Mouse (Mus musculus) MEL (cell line): ENCODE data around the gene 4922502D21Rik. TPM values are rescaled to one million over a fixed set of nuclear protein-coding genes. Genes with fewer than 3 reads are reported as not detected.

Experiments used
- DNase-seq: peaks from one replicate; pipeline ENCODE4 v3.0.0; 2011; ENCODE audit warnings: low read depth, low spot score
- H3K27ac ChIP-seq: 2 replicates; pipeline ENCODE4 v1.5.1; 2012; ENCODE audit warnings: low read depth, mild to moderate bottlenecking, control low read depth, low read length, moderate library complexity; ENCODE audit not compliant: control insufficient read depth
- H3K27me3 ChIP-seq, 2 experiments: fragments of 150-350 bp in 1 of 2; sonication (generic) in 1 of 2; 2 replicates each; pipeline ENCODE4 v1.6.1; 2012; ENCODE audit warnings: low read length in 2 of 2, mild to moderate bottlenecking in 2 of 2, improper control_type of control experiment in 1 of 2, moderate library complexity in 1 of 2; ENCODE audit not compliant: insufficient read depth in 2 of 2, control insufficient read depth in 1 of 2
- H3K36me3 ChIP-seq, 2 experiments: 2 replicates each; pipeline ENCODE4 v1.6.1; 2012 to 2014; ENCODE audit warnings: low read length in 2 of 2, improper control_type of control experiment in 1 of 2, inconsistent platforms in 1 of 2, mild to moderate bottlenecking in 1 of 2; ENCODE audit not compliant: insufficient read depth in 2 of 2, control insufficient read depth in 1 of 2
- H3K4me1 ChIP-seq, 2 experiments: fragments of 150-350 bp in 1 of 2; sonication (generic) in 1 of 2; 2 replicates each; pipeline ENCODE4 v1.6.1; 2012; ENCODE audit warnings: low read length in 2 of 2, improper control_type of control experiment in 1 of 2, mild to moderate bottlenecking in 1 of 2; ENCODE audit not compliant: insufficient read depth in 2 of 2, control insufficient read depth in 1 of 2
- H3K4me3 ChIP-seq, 2 experiments: fragments of 150-350 bp in 1 of 2; sonication (generic) in 1 of 2; 2 replicates each; pipeline ENCODE4 v1.5.1; 2012; ENCODE audit warnings: low read depth in 2 of 2, low read length in 2 of 2, mild to moderate bottlenecking in 2 of 2, moderate library complexity in 2 of 2, control low read depth in 1 of 2, improper control_type of control experiment in 1 of 2; ENCODE audit not compliant: control insufficient read depth in 1 of 2, insufficient read depth in 1 of 2
- H3K79me2 ChIP-seq: 2 replicates; pipeline ENCODE4 v1.6.1; 2012; ENCODE audit warnings: mild to moderate bottlenecking, low read length, moderate library complexity; ENCODE audit not compliant: control insufficient read depth, poor library complexity, insufficient read depth
- H3K9ac ChIP-seq: 2 replicates; pipeline ENCODE4 v1.6.1; 2012; ENCODE audit warnings: low read depth, mild to moderate bottlenecking, control low read depth, low read length, moderate library complexity; ENCODE audit not compliant: control insufficient read depth, poor library complexity, severe bottlenecking
- H3K9me3 ChIP-seq: fragments of 150-350 bp; sonication (generic); replicated peaks from 2 replicates; pipeline ENCODE4 v1.6.1; 2012; ENCODE audit warnings: mild to moderate bottlenecking, low read length, improper control_type of control experiment, moderate library complexity; ENCODE audit not compliant: insufficient read depth
- CHD1 ChIP-seq: IDR thresholded peaks from 2 replicates; pipeline ENCODE4 v1.6.1; 2012; ENCODE audit warnings: low read depth, mild to moderate bottlenecking, inconsistent platforms, low read length, improper control_type of control experiment
- CHD2 ChIP-seq: IDR thresholded peaks from 2 replicates; pipeline ENCODE4 v1.6.1; 2011; ENCODE audit warnings: low read length, improper control_type of control experiment
- CTCF ChIP-seq, 3 experiments: IDR thresholded peaks in 2 of 3; conservative IDR thresholded peaks in 1 of 3; 2 replicates each; pipeline ENCODE4 v1.5.1; 2011 to 2012; ENCODE audit warnings: low read length in 3 of 3, low read depth in 2 of 3, mild to moderate bottlenecking in 2 of 3, improper control_type of control experiment in 1 of 3, inconsistent platforms in 1 of 3, mixed read lengths in 1 of 3, moderate library complexity in 1 of 3; ENCODE audit not compliant: control insufficient read depth in 1 of 3, insufficient read depth in 1 of 3, poor library complexity in 1 of 3, severe bottlenecking in 1 of 3
- ELF1 ChIP-seq: IDR thresholded peaks from 2 replicates; pipeline ENCODE4 v1.6.1; 2014; ENCODE audit warnings: low read depth, mild to moderate bottlenecking, inconsistent platforms, low read length, improper control_type of control experiment, moderate library complexity
- GABPA ChIP-seq: IDR thresholded peaks from 2 replicates; pipeline ENCODE4 v1.6.1; 2012; ENCODE audit warnings: low read depth, mild to moderate bottlenecking, inconsistent platforms, low read length, improper control_type of control experiment, moderate library complexity
- JUND ChIP-seq: IDR thresholded peaks from 2 replicates; pipeline ENCODE4 v1.6.1; 2011; ENCODE audit warnings: low read depth, mild to moderate bottlenecking, improper control_type of control experiment, low read length
- KAT2A ChIP-seq: conservative IDR thresholded peaks from 2 replicates; pipeline ENCODE4 v1.6.1; 2012; ENCODE audit warnings: low read depth, low read length, improper control_type of control experiment, inconsistent platforms
- MAFK ChIP-seq: IDR thresholded peaks from 2 replicates; pipeline ENCODE4 v1.6.1; 2011; ENCODE audit warnings: low read depth, mild to moderate bottlenecking, low read length, improper control_type of control experiment, borderline replicate concordance
- MAX ChIP-seq: IDR thresholded peaks from 2 replicates; pipeline ENCODE4 v1.6.1; 2011; ENCODE audit warnings: low read length, improper control_type of control experiment
- MAZ ChIP-seq: IDR thresholded peaks from 2 replicates; pipeline ENCODE4 v1.6.1; 2012; ENCODE audit warnings: low read depth, mild to moderate bottlenecking, inconsistent platforms, low read length, improper control_type of control experiment
- MEF2A ChIP-seq: IDR thresholded peaks from 2 replicates; pipeline ENCODE4 v1.6.1; 2014; ENCODE audit warnings: low read depth, mild to moderate bottlenecking, inconsistent platforms, low read length, improper control_type of control experiment; ENCODE audit not compliant: poor library complexity, insufficient replicate concordance, severe bottlenecking; ENCODE audit errors: extremely low read depth
- MXI1 ChIP-seq: IDR thresholded peaks from 2 replicates; pipeline ENCODE4 v1.6.1; 2011; ENCODE audit warnings: mild to moderate bottlenecking, low read depth, low read length, improper control_type of control experiment
- NELFE ChIP-seq: IDR thresholded peaks from 2 replicates; pipeline ENCODE4 v1.6.1; 2011; ENCODE audit warnings: low read depth, low read length, improper control_type of control experiment
- NRF1 ChIP-seq: IDR thresholded peaks from 2 replicates; pipeline ENCODE4 v1.6.1; 2014; ENCODE audit warnings: low read depth, mild to moderate bottlenecking, inconsistent platforms, low read length, improper control_type of control experiment, moderate library complexity; ENCODE audit not compliant: poor library complexity, insufficient read depth, severe bottlenecking
- POLR2A ChIP-seq, 2 experiments: IDR thresholded peaks; 2 replicates each; pipeline ENCODE4 v1.6.1; 2011 to 2012; ENCODE audit warnings: low read length in 2 of 2, mild to moderate bottlenecking in 2 of 2, control low read depth in 1 of 2, improper control_type of control experiment in 1 of 2, low read depth in 1 of 2, moderate library complexity in 1 of 2; ENCODE audit not compliant: control insufficient read depth in 1 of 2, insufficient read depth in 1 of 2, poor library complexity in 1 of 2
- POLR2AphosphoS2 ChIP-seq: IDR thresholded peaks from 2 replicates; pipeline ENCODE4 v1.6.1; 2011; ENCODE audit warnings: low read length, improper control_type of control experiment
- POLR2AphosphoS5 ChIP-seq: IDR thresholded peaks from 2 replicates; pipeline ENCODE4 v1.6.1; 2012; ENCODE audit warnings: low read depth, borderline replicate concordance, mild to moderate bottlenecking, inconsistent platforms, low read length, moderate library complexity, mixed read lengths
- RCOR1 ChIP-seq: IDR thresholded peaks from 2 replicates; pipeline ENCODE4 v1.6.1; 2012; ENCODE audit warnings: low read depth, mild to moderate bottlenecking, inconsistent platforms, low read length, improper control_type of control experiment
- SIN3A ChIP-seq: IDR thresholded peaks from 2 replicates; pipeline ENCODE4 v1.6.1; 2012; ENCODE audit warnings: low read length, improper control_type of control experiment, inconsistent platforms
- SMC3 ChIP-seq: IDR thresholded peaks from 2 replicates; pipeline ENCODE4 v1.6.1; 2011; ENCODE audit warnings: low read depth, low read length, improper control_type of control experiment
- TBP ChIP-seq: IDR thresholded peaks from 2 replicates; pipeline ENCODE4 v1.8.0; 2011; ENCODE audit warnings: low read depth, low read length, improper control_type of control experiment
- UBTF ChIP-seq: IDR thresholded peaks from 2 replicates; pipeline ENCODE4 v1.6.1; 2012; ENCODE audit warnings: low read depth, mild to moderate bottlenecking, inconsistent platforms, low read length, improper control_type of control experiment, moderate library complexity, borderline replicate concordance; ENCODE audit not compliant: insufficient read depth
- USF1 ChIP-seq: IDR thresholded peaks from 2 replicates; pipeline ENCODE4 v1.6.1; 2014; ENCODE audit warnings: low read depth, mild to moderate bottlenecking, inconsistent platforms, low read length, improper control_type of control experiment, moderate library complexity
- USF2 ChIP-seq, 2 experiments: IDR thresholded peaks; 2 replicates each; pipeline ENCODE4 v1.6.1; 2011 to 2012; ENCODE audit warnings: improper control_type of control experiment in 2 of 2, low read length in 2 of 2, borderline replicate concordance in 1 of 2, inconsistent platforms in 1 of 2, low read depth in 1 of 2, mild to moderate bottlenecking in 1 of 2; ENCODE audit not compliant: insufficient read depth in 1 of 2
- ZC3H11A ChIP-seq: IDR thresholded peaks from 2 replicates; pipeline ENCODE4 v1.6.1; 2012; ENCODE audit warnings: low read depth, mild to moderate bottlenecking, inconsistent platforms, low read length, improper control_type of control experiment
- ZKSCAN1 ChIP-seq: IDR thresholded peaks from 2 replicates; pipeline ENCODE4 v1.6.1; 2012; ENCODE audit warnings: low read depth, mild to moderate bottlenecking, inconsistent platforms, low read length, improper control_type of control experiment, moderate library complexity
- polyA plus RNA-seq, 2 experiments: library from polyadenylated mRNA; stranded (reverse) in 1 of 2; unstranded in 1 of 2; fragments of >175 nt in 1 of 2; fragments of >200 nt in 1 of 2; gene quantifications; 2 replicates each; pipeline versions ENCODE4 v1.2.1 to v1.2.4; 2012; ENCODE audit warnings: low replicate concordance in 2 of 2, low read depth in 1 of 2; ENCODE audit not compliant: insufficient read length in 2 of 2, insufficient read depth in 1 of 2, missing spikeins in 1 of 2
- total RNA-seq: library from RNA; depleted of rRNA; stranded (reverse); fragments of 300-350 nt; gene quantifications from 2 replicates; pipeline ENCODE4 v1.2.3, GENCODE M21; 2012

4922502D21Rik gene
- total and polyA plus RNA-seq, 3 experiments = not detected

DNA sequence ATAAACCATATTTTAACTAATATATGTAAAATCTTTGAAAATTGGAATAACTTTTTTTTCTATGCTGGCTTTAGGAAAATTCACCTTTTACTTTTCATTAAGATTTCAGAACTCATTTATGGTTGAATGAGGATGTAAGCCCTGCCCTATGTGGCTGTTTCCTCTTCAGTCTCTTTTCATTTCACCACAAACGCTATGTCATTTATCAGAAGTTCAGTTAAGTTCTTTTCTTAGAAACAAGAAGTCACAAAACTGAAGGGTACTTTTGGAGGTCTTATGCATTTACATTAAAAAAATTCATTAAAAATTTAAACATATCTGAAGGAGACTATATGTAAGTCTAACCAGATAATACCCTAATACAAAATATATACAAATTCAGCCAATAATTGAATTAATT is 15.9 kb downstream of the 4922502D21Rik start (continued):
- TF ChIP-seq NELFE = no peak

DNA sequence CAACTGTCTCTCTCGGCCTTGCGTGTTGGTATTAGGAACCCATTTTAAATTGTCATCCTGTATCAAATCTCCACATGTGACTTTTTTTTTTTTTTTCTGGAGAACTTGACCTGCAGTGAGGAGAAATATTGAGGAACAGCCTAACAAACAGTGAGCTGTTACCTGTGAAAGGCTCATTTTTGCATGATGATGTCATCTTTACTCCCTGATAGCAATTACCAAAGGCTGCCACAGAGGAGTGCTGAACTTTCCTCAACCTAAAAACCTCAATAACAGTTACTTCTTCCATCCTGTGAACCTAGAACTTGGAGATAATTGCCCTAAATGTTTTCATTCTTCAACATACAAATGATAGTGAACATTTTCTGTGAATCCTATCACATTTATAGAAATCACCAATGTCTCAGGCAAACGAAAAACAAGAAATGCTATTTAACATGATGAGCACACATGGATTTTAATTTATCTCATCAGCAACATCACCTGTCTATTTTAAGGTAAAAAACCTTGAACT is 16.9 kb downstream of the 4922502D21Rik start:
- Histone ChIP-seq H3K9ac (no peak overlapping the region), H3K9me3 (no peaks in the 10 kb centered on the region), H3K4me3 (no peak overlapping the region), H3K4me1 (peaks cover 5 to 10% of the 10 kb centered on the region in 2 experiments), H3K27ac (no peak overlapping the region), H3K27me3 (no peaks in the 10 kb centered on the region), H3K36me3 (peaks cover 0 to 14% of the 10 kb centered on the region in 2 experiments; a peak in 2 of 4 replicates), H3K79me2 (no peaks in the 10 kb centered on the region)
- TF ChIP-seq POLR2AphosphoS2 = no peak
- no peak for TF ChIP-seq CTCF (IDR thresholded peaks at IDR 0.05 in 2 of 3, conservative IDR thresholded peaks at IDR 0.05 in 1 of 3; ENCODE audit: control insufficient read depth in 1 of 3, insufficient read depth in 1 of 3, low read depth in 2 of 3, low read length in 3 of 3, poor library complexity in 1 of 3, severe bottlenecking in 1 of 3)
- TF ChIP-seq POLR2A (IDR thresholded peaks at IDR 0.05; ENCODE audit: control insufficient read depth in 1 of 2, insufficient read depth in 1 of 2, low read depth in 1 of 2, low read length in 2 of 2, poor library complexity in 1 of 2) = no peak
- TF ChIP-seq MAZ = no peak
- no peak for TF ChIP-seq RCOR1
- no peak for TF ChIP-seq GABPA
- no peak for TF ChIP-seq ZC3H11A
- no peak for TF ChIP-seq POLR2AphosphoS5
- TF ChIP-seq CHD2 = no peak
- TF ChIP-seq MAX = no peak
- no peak for TF ChIP-seq ZKSCAN1
- no peak for TF ChIP-seq USF1
- TF ChIP-seq MEF2A = no peak
- no peak for TF ChIP-seq USF2 (IDR thresholded peaks at IDR 0.05; ENCODE audit: borderline replicate concordance in 1 of 2, insufficient read depth in 1 of 2, low read depth in 1 of 2, low read length in 2 of 2)
- TF ChIP-seq TBP = no peak
- no peak for TF ChIP-seq MAFK
- no peak for TF ChIP-seq KAT2A
- no peak for TF ChIP-seq NRF1
- DNase-seq = no peak

DNA sequence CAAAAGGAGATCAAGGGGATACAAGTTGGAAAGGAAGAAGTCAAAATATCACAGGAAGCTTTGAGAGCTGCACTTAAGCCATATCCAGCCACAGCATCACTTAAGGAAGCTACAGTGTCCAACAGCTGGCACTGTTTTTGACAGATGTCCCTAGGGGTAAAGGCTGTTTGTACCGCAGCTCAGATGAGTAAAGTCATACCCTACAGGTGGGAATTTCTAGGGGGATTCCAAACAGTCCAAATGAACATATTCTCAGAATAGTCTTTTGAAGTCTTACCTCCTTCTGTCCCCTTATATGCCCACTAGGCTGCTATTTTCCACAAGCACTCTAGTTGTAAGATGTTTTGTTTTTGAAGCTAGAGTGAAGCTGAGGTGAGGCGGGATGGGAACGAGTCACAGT is 19.1 kb downstream of the 4922502D21Rik start:
- TF ChIP-seq CHD2 (no peak), JUND (no peak), MXI1 (no peak), SIN3A (no peak), CHD1 (no peak), UBTF (no peak), POLR2A (IDR thresholded peaks at IDR 0.05; ENCODE audit: control insufficient read depth in 1 of 2, insufficient read depth in 1 of 2, low read depth in 1 of 2, low read length in 2 of 2, poor library complexity in 1 of 2) (no peak), ELF1 (no peak), ZC3H11A (no peak), SMC3 (no peak)

More for the DNA sequence above, 19.1 kb downstream of the 4922502D21Rik start:
- Histone ChIP-seq H3K27me3 (no peaks in the 10 kb centered on the region), H3K4me3 (no peak overlapping the region), H3K36me3 (peaks cover 0 to 14% of the 10 kb centered on the region in 2 experiments; a peak in 2 of 4 replicates), H3K4me1 (peaks cover 5 to 10% of the 10 kb centered on the region in 2 experiments), H3K9me3 (no peaks in the 10 kb centered on the region), H3K79me2 (no peaks in the 10 kb centered on the region), H3K9ac (no peak overlapping the region), H3K27ac (no peak overlapping the region)
- DNase-seq = no peak
